Mouse (Mus musculus) E14TG2a.4 (cell line): ENCODE results near the gene D630003M21Rik.

ENCODE experiments used
- CTCF ChIP-seq: conservative IDR thresholded peaks from 2 replicates; pipeline ENCODE4 v1.5.1; 2014; ENCODE audit warnings: low read length
- NANOG ChIP-seq: IDR thresholded peaks from 2 replicates; pipeline ENCODE4 v1.6.1; 2014; ENCODE audit warnings: borderline replicate concordance, low read length, mixed read lengths

DNA sequence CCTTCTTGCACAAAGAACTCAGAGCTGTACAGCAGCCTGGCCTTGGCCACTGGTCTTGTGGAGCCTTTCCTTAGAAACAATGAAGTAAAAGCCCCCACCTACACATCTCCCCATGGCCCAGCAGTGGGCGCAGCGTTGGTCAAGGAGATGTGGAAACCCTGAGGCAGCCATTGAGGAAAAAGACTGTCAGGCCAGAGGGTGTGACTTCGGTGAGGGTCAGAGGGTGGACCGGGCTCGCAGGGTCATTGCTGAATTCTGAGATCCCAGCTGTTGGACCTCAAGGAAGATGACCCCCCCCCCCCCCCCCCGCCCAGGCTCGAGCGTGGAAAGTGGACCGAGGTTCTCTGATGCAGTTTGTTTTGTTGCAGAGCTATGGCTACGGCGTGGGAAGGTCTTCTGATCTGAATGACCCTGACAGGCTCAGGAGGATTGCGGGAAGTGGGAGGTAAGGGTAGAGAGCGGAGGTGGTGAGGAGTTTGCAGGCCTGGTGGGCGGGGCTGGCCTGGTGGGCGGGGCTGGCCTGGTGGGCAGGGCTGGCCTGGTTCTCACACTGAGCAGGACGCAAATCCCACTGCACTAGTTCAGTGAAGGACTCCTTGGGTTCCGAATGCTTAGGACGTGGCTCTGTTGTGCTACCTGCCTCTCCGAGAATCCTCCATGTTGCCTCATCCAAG lies 50.2 kb downstream of the D630003M21Rik start:
- TF ChIP-seq CTCF, result no peak
- no peak for TF ChIP-seq NANOG
